Mouse (Mus musculus) urinary bladder, postnatal 36 days (tissue): Measurements from ENCODE around the gene Pacs2.

Experiments used
- DNase-seq, 2 experiments: peaks; one replicate each; pipeline ENCODE4 v3.0.0; 2022; ENCODE audit warnings: low spot score in 2 of 2, mixed read lengths in 1 of 2

The Pacs2 gene

DNA sequence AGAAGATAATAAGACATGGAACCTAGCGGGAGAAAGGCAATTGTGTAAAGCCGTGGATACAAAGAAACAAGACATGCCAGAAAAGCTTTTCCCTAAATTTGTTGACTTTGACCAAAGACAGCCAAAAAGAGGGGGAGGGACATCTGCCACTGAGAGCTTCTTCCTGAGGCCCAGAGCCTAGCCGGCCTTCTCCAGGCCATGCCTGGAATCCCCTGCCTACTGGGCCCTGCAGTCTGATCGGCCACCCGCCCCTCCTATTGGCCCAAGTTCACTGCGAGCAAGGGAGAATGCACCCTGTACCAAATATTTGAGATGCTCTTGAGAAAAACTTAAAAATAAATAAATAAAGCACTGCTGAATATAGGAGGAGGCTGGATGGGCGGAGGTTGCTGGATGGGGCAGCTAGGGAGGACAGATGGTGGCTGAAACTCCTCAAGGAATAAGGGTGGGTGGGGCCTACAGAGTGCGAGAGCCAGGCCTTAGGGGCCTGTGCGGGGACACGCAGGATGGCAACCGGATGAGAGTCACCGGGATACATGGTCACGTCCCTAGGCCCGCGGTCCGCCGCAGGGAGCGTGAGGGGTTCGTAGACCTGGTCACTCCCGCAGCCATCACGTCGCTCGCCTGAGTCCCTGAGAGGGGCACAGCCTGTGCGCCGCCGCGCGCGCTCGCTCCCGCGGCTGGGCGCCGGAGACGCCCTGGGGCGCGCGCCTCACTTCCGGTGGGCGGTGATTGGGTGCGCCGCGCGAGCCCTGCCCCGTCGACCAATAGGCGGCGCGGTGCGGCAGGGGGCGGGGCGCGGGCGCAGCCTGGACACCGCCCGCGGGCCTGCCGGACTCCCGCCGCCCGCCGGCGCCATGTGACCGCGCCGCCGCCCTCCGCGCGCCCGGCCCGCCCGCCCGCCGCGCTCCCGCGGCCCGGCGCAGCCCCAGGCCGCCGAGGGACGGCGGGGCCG, at the start of gene Pacs2:
Pacs2 (plus strand) TSS at position 905 of the 955 bp plus-strand sequence.
- peak; percentile 90 to 92 for DNase-seq

DNA sequence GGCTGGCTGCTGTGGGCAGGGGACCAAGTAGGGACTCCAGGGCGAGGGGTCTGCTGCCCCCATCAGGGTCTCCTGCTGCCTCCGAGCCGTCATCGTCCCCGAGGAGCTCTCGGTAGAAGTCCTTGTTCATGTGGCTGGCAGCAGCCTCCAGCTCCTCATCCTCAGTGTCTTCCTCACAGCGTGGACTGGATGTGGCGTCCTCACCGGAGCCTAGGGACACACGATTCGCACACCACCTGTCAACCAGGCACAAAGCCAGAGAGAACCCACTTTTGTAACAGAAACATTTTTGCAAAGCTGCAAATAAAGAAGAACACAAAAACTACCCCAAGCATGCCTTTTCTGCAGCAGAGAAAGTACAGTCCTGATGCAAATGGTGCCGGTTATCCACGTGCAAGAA, 48.5 kb upstream of the Pacs2 start:
- DNase-seq: no peak

DNA sequence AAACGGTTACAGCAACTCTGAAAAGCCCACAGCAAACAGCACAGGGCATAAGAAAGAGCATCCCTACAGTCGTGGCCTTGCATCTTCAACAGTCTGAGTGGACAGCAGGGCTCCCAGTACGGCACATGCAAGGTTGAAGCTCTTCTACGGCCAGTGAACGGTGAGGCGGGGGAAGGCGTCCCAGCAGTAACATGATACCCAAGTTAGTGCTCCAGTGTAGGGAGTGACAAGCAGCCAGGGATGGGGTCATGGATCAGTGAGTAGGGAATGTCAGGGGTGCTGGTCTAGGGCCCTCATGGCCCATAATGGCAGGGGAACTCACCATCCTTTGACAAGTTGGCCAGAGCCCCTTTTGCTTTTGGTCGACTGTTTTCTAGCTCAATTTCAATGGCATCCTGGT, 45.4 kb upstream of the Pacs2 start:
- no peak for DNase-seq

DNA sequence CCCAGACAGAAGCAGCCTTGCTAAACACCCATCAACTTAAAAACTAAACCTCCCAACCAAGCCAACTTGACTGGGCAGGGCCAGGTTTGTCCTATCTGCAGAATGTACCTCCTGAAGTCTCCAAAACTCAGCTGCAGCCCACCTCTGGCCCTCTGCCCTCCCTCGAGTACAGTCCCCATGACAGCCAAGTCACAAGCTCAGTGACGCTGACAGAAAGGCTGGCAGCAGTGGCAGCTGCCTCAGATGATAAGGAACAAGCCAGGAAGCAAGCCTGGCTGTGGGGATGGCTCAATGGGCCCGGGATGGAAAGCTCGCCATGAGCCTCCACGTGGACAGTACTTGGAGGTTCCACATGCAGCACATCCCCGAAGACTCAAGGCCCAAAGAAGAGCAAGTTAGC, 44.7 kb upstream of the Pacs2 start:
- no peak for DNase-seq

DNA sequence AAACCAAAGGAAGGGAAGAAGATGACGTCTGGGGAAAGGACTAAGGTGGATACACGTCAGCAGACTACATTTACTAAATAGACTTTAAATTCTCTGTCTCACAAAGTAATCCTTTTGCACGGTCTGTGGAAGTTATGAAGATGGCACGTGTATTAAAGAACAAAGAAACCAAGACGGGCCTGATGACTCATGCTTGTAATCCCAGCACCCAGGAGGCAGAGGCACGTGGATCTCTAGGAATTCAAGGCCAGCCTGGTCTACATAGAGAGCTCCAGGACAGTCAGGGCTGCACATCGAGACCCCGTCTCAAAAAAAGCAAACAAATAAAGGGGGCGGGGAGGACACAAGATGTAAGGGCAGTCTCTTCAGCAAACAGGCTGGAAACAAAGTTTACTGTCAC, 39.6 kb upstream of the Pacs2 start:
- no peak for DNase-seq

DNA sequence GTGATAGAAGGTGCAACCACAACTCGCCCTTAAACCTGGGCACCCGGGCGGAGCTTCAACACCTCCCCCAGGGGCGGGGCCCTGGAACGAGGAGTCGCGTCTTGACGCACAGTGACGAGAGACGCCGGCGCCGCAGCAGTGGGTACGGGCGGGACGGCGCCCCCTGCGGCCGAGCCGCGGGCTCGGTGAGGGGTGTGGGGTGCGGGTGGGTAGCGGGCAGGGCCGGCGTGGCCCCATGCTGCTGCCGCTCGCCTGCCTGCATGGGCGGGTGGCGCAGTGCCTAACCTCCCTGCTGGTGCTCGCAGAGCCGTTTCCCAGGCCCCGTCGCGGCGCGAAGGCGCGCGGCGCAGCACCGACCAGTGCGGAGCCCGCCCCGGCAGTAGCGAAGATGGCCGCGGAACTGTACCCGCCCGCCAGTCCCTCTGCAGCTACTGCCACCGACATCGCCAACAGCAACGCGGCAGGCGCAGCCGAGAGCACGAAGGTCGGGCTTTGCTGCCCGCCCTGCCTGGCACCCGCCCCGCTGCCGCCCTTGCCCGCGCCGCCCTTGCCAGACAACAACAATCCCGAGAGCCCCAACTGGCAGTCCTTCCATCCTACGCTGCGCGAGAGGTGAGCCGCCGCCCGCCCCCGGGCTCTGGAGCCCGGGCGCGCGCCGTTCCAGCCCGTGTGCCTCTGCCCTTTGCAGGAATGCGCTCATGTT, 37.8 kb upstream of the Pacs2 start, which contains the start of gene Btbd6:
Btbd6 (plus strand) TSS at position 112 of the 703 bp plus-strand sequence.
- DNase-seq: peak; percentile 85 to 90

DNA sequence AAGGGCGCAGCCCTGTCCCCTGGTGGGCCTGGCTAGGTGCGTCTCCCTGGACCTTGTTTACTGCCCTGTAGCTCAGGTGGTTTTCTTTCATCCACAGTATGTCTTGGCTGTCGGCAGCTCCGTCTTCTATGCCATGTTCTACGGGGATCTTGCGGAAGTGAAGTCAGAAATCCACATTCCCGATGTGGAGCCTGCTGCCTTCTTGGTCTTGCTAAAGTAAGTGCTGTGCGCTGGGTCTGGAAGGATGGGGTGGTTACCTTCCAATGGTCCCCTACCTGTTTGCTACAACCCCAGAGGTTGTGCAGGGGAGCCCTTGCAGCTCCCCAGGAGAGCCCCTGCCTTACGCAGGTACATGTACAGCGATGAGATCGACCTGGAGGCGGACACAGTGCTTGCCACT, 37.2 kb upstream of the Pacs2 start:
- DNase-seq: no peak

DNA sequence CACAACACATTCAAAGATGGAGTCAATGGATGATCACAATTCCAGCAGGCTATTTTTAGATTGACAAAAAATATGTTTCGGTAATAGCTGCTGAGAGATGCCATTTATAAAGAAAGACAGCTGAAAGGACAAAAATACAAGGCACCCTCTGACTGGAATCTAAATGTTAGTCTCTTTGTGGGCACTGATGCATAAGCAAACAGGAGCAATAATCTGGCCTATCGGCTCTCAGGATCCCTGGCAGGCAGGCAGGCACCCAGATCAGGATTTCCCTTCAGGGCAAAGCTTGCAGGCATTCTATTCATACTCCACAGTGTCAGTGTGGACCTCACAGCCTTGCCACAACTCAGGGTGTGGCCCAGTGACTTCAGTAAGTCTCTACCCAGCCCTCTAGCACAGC, 32.3 kb upstream of the Pacs2 start:
- no peak for DNase-seq

DNA sequence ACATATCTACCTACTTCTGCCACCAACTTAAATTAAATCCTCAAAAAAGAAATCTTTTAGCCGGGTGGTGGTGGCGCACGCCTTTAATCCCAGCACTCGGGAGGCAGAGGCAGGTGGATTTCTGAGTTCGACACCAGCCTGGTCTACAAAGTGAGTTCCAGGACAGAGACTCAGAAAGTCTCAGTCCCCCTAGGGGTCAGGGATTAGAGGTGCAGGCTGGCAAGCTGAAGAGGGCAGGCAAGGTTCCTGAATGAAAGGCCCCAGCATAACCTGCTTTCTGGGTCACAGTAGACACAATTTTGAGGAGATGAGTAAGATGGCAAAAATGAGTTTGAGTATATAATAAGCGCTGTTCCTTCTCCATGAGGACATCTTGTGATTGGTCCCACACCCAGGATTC, 29.0 kb upstream of the Pacs2 start:
- no peak for DNase-seq

DNA sequence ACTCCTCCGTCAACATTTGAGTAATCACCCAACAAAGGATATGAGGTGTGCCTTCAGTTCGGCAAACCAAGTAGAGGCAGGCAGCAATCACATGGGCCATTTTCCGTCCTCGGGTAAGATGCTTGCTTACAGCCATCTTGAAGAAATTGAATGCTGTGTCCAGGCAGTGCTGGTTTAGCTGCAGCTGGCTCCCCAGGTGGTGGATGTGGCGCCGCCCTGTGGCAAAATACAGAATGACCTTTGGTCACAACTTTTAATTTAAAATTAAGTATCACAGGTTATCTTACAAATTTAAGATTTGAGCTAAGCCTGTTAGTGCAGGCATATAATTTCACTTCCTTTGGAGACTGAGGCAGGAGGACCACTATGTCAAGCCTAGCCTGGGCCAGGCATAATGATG, 26.4 kb upstream of the Pacs2 start:
- no peak for DNase-seq

DNA sequence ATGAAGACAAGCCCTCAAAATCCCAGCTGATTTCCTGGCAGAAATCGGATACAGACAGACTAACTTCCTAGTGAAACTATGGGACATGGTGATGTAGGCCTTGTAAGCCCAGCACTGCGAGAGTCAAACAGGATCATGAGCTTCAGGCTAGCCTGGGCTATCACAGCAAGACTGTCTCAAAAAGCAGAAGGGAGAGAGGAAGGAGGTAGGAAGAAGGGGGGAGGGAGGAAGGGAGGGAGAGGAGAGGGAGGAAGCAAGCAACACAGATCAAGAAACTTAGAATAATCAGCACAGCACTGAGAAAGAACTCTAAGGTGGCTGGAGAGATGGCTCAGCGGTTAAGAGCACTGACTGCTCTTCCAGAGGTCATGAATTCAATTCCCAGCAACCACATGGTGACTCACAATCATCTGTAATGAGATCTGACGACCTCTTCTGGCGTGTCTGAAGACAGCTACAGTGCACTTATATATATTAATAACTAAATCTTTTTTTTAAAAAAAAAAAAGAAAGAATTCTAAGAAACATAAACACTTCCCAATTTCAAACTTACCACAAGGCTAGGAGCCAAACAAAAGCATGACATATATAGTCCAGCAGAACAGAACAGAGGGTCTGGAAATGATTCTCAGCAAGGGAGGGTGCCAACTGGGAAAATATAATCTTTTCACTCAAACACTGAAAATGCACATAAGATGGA, 23.5 kb upstream of the Pacs2 start:
- no peak for DNase-seq

DNA sequence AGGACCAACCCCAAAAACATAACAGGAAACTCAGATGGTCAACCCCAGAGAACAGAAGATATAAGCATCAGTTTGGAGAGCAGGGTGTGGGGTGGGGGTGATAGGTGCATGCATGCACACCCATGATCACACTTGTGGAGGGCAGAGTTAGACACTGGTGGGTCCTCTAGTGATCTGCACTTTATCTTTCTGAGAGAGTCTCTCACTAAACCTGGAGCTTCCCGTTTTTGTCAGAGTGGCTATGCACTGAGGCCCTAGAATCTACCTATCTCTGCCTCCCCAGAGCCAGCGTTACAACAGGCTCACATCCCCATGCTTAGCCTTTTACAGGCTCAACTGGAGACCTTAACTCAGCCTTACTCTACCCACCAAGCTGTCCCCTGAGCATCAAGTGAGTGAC, 22.9 kb upstream of the Pacs2 start:
- DNase-seq: no peak

DNA sequence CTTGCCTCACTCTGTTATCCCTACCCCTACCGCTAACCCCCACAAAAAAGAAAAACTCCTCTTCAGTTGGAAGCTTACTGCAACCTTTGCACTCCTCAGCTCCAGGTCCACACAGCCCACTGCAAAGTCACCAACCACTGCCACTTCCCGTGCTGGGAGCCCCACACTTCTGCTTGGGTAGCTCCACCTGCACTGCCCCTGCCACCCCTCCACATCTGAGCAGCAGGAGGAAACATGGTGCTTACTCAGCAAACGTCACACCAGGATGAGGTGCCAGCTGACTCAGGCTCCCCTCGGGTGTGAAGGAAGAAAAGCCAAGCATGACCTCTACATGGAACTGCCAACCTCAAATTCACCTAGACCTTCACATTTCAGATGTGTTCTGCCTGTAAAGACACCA, 20.2 kb upstream of the Pacs2 start:
- no peak for DNase-seq

DNA sequence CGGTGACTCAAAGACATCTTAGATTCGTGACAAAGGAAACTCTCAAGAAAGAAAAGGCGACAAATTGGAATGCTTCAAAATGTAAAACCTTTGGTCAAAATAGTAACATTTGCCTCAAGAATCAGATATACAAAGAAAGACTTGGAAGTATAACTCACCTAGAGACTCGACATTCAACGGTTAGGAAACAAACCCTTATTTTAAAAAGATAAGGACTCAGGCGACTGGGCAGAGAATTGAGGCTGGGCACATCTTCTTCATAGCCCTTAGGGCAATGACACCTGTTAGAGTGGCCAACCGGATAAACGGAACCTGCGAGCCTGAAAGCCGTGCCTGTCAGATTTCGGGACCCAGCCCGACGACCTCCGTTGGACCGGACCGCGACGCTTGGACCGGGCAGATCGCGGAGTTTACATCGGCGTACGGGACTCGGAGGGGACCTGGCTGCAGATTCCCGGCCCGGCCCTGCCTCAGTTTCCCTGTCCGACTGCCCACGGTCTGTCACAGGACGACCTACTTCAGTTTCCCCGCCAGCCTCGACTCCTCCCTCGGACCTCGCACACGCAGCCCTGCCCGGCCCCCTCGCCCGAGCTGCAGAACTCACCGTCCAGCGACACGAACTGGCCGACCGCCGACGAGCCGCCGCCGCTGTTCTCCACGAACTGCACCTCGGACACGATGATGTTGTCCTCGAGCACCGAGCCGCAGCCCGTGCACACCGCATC, 14.6 kb upstream of the Pacs2 start:
- DNase-seq: no peak

DNA sequence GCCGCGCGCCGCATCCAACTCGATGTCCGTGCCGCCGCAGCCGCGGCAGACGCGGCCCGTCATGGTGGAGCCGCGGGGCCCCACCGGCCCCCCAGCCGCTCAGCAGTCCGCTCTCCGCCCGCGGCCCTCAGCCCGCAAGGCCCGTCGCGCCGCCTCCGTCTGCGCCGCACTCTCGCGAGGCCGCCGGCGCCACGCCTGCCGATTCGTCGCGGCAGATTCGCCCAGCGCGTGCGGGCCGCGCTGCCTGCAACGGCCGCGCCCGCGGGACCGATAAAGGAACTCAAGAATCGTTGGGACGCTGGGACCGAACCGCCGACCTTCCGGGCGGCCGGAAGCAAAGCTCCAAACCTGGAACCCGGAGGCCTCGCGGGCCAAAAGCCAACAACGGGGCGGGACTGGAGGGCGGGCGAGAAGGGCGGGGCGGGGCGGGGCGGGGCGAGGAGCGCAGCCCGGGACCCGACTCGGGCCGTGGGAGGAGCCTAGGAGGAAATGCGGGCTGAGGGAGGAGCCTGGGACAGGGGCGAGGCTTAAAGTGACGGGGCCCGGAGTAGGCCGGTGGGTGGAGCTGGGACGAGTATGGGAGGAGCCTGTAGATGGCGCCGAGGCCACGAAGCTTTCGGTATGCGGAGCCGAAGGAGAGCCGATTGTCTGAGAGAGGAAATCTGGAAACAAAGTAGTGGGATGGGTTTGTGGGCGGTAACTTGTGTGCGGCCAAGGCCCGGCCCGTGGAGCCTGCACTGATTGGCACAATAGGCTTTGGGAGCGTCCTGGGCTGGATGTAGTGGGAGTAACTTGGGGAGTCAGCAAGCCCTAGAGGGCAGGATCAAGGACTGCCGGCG, 13.8 kb upstream of the Pacs2 start, which contains the start of gene Brf1:
Brf1 (minus strand) TSS at position 411 of the 839 bp plus-strand sequence.
- DNase-seq: peak; percentile 95 to 98

DNA sequence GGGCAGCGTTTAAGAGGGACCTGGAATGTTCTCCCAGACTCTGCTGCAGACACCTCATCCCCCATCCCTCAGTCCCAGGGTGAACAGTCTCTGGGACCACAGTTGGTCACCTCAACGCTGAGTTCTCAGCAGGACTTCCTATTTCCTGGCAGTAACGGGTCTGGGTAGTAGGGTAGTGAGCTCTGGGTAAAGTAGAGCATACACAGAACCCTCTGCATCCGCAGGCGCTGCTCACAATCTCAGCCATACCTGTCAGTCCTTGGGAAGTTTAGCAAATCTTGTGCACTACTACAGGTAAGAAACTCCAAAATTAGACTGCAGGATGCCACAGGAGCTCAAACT, 13.2 kb upstream of the Pacs2 start:
- no peak for DNase-seq

DNA sequence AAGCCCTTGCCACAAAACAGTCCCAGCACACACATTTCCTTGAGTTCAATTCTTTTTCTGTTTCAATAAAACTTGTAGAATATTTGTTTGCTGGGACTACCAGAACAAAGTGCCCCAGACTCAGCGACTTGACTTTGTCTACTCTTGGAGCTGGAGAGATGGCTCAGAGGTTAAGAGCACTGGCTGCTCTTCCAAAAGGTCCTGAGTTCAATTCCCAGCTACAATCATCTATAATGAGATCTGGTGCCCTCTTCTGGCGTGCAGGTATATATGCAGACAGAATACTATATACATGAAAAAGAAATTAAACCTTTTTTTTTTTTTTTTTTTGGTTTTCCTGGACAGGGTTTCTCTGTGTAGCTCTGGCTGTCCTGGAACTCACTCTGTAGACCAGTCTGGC, 11.6 kb upstream of the Pacs2 start:
- no peak for DNase-seq

DNA sequence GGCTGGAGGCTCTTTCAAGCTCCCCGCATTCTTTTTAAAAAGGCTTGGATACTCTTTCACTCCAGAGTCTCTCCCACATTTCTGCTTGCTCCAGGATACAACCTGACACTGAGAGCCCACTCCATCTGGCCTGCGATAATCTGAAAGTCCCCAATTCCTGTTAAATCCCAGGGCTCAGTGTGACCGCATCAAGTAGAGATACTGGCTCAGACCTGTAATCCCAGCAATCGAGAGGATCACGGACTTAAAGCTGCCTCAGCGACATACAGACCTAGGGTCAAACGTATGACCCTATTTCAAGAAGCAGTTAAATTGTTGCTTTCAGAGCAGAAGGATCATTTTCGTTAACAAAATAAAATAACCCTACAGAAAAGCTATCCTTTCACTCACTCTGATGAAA, 10.3 kb upstream of the Pacs2 start:
- DNase-seq: no peak

DNA sequence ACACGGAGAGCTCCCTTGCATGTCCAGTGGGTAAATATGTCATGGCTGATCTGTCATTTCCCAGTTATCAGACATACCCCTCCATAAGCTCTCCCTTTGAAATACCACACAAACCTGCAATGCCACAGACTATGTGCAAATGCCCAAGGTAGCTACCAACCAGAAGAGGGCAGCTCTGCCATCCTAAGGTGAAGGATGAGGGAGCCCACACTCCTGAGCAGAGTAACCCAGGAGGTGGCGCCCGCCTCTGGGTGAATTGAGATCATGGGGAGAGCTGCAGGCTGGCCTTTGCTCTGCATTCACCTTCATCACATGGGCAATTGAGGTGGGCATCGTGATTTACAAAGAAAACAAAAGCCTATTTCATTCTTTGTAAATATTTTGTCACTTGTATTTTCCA, 9.3 kb upstream of the Pacs2 start:
- DNase-seq: peak; percentile 62 to 69

DNA sequence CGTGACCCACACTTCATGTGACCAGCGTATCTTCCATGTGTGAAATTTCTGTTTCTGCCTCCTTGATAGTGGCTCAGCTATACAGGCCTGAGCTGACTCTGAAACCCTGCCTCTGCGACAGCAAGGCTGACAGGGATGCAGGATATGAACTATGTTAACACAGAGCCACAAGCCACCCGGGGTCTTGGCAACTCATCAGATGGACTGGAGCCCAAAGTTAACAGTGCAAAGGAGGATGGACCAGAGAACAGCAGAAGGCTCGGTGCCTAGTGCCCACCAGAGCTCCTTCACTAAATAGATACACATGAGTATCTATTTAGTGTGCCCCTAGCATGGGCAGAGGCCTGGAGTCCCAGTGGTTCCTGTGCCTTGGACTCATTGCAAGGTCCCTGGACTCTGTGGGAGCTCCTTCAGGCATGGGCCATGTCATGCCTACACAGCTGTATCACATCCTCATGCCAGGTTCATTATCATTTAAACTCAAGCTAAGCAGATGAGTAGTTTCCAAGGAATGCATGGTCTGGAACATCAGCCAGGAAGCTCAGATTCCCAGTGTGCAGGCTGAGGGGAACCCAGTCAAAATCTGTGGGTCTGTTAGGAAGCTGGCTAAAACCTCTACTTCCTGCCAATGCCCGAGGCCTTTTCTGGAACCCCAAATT, 2.5 kb upstream of the Pacs2 start:
- no peak for DNase-seq
